Mouse (Mus musculus): ENCODE data around the gene Trdmt1.
"Not testable (repeated sequence)": the region's sequence is repeated elsewhere in the genome, so short reads cannot be mapped to it uniquely, and the experiment has no call there.

Trdmt1 gene

DNA sequence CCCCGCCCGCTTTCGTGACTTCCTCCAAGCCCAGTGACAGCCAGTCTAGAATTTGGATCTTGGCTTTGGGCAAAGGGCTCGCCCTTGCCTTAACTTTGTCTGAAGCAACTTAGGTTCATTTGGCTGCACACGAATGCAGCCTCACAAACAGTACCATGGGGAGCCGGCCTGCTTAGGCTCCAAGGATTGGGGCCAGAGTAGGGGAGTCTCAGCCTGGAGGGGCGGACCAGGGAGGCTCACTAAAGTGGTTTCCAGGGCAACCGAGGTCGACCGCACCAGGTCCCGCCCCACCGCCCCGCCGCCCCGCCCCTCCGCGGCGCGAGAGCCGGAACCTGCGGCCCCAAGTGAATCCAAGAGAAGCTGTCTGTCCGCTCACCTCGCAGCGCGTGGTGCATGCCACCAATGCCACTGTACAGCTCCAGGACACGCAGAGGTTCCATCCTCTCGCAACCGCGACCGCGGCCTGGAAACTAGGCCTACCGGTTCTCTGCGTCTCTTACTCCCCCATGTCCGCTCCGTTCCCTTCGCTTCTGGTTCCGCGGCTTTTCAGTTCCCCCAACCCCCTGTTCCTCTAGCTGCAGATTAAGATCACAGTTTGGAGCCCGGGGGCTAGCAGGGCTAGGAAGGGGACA, at the start of gene Trdmt1:
Trdmt1 (minus strand) TSS at position 476 of the 632 bp plus-strand sequence.
- peak; percentile 79 to 83 for DNase-seq (ENCODE audit: low spot score in 2 of 2)

DNA sequence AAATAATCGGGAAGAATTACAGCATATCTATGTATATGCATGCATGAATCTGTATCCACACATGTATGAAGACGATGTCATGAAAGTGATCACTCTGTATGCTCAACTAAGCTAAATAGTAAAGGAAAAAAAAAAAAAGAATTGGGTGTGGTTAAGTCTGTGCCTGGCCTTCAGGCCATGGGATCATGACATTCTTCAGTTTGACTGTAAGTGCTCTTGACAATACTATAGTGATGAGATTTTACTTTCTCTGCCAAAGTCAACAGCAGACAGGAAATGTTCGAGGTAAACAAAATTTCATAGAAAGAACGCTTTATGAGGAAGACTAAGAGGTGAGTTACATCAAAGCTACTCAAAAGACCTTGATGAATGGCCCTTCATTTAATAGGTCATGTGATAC, 48.9 kb upstream of the Trdmt1 start:
- DNase-seq (ENCODE audit: low spot score in 2 of 2) = no peak

DNA sequence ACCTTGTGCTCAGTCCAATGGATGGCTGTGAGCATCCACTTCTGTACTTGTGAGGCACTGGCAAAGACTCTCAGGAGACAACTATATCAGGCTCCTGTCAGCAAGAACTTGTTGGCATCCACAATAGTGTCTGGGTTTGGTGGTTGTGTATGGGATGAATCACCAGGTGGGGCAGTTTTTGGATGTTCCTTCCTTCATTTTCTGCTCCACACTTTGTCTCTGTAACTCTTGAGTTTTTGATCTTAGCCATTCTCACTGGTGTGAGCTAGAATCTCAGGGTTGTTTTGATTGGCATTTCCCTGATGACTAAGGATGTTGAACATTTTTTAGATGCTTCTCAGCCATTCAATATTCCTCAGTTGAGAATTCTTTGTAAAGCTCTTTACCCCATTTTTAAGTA, 39.3 kb upstream of the Trdmt1 start:
- not testable (repeated sequence) for DNase-seq (ENCODE audit: low spot score in 2 of 2)

DNA sequence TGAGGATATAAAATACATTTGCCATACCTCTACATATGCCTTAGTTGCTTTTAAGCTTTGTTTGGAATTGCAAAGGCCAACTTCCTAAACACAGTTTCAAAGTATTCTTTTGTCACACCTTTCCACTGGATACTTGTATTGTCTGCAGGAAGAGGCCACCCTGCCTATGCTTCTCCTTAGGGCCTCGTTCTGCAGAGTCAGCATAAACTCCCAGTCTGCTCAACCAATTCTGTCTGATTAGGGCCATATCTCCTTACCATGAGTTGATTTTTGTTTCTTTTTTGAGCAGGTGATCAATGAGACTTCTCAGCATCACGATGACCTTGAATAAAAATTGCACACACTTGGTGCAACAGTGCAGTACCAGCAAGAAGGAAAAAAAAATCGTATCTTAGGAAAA, 37.7 kb upstream of the Trdmt1 start:
- no peak for DNase-seq (ENCODE audit: low spot score in 2 of 2)

DNA sequence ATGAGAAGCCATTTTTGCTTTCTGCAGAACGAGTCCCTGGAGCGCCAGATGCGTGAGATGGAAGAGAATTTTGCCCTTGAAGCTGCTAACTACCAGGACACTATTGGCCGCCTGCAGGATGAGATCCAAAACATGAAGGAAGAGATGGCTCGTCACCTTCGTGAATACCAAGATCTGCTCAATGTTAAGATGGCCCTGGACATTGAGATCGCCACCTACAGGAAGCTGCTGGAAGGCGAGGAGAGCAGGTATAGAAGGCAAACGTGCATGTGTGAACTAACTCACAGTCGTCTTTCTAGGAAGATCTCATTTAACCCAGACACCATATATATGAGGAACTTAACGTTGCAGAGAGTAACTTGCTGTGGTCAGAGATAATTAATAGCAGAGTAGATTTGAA, 35.5 kb upstream of the Trdmt1 start:
- peak in 1 of 2 experiments; percentile 53 for DNase-seq (ENCODE audit: low spot score in 2 of 2)

DNA sequence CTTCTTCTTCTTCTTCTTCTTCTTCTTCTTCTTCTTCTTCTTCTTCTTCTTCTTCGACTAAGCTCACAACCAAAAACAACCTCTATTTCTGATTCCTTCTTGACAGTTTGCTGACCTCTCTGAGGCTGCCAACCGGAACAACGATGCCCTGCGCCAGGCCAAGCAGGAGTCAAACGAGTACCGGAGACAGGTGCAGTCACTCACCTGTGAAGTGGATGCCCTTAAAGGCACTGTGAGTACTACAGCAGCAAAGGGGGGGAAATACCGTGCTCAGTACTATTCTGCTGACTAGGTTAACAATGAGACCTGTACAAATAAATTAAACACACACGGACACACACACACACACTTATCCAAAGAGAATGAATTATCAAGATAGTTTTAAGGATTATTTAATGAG, 34.8 kb upstream of the Trdmt1 start:
- no peak for DNase-seq (ENCODE audit: low spot score in 2 of 2)

DNA sequence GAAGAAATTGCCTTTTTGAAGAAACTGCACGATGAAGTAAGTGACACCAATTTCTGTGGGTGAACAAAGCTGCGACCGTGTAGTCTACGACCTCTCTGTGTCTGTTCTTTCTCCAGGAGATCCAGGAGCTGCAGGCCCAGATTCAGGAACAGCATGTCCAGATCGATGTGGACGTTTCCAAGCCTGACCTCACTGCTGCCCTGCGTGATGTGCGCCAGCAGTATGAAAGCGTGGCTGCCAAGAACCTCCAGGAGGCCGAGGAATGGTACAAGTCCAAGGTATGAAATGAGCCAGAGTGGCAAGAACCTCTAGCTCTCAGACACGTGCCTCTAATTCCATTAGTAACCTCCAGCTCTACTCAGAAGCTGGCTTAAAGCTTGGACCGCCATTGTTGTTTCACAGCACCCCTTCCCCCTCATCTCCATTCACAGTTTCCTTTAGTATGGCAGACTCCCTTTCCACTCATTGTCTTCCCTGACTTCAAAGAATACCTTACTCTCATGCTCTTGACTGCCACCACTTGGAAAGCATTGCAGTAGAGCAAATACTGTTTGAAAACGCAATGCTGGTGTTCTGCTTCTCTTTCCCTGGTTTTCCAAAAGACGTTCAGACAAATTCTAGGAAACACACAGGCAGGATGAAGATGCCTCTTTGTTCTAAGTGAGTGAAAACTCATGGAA, 34.1 kb upstream of the Trdmt1 start:
- DNase-seq (ENCODE audit: low spot score in 2 of 2) = no peak

DNA sequence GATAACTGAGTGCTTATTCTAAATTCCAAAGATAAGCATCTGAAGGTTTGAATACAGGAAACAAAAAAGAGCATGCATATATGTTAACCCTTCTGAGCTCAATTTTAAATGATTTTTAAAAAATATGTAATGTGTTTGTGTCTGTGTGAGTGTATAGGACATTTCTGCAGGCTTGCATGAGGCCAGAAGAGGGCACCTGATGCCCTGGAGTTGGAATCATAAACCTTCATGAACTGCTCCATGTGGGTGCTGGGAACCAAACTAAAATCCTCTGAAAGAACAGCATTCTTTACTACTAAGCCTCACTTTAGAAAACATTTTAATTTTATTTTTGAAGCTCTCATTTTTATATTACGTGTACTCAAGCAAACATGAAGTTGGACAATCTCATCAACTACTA, 32.9 kb upstream of the Trdmt1 start:
- no peak for DNase-seq (ENCODE audit: low spot score in 2 of 2)

DNA sequence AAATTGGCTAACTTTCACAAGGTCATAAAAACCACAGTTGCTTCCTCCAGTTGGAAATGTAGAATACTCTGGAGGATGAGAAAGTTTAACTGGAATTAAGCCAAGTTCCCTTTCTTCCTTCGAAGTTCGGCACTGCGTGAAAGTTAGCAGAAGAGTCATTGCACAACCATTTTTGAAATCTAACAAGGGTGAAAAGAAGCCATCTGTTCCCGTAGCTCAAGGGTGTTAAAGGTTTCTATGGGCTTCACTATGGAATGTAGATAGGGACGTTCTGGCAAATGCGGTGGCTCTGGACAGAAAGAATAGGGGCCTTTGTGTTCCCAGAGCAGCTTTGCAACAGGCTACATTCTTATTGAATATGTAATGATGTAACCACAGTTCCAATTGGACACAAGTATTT, 31.5 kb upstream of the Trdmt1 start:
- no peak for DNase-seq (ENCODE audit: low spot score in 2 of 2)

DNA sequence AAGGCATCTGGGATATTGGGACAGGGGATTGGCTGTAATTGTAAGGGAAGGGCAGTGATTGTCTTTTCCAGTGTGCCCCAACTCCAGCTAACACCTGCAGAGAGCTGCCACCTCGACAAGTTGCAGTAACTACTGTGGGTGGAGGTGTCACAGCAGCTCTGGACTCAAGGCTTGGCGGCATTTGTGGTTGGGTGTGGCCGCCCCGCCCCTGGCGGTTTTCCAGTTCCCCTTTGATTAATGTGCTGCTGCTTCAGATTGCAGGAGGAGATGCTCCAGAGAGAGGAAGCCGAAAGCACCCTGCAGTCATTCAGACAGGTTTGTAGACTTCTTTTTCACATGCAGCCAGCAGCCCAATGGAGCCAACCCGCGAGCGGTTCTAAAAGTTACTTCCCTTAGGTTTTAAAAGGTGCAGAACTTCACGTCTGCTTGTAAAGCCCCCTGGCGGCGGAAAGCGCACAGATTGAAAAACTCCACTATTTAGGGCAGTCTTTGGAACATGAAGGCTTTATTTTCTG, 30.9 kb upstream of the Trdmt1 start:
- DNase-seq (ENCODE audit: low spot score in 2 of 2) = peak; percentile 56 to 82

DNA sequence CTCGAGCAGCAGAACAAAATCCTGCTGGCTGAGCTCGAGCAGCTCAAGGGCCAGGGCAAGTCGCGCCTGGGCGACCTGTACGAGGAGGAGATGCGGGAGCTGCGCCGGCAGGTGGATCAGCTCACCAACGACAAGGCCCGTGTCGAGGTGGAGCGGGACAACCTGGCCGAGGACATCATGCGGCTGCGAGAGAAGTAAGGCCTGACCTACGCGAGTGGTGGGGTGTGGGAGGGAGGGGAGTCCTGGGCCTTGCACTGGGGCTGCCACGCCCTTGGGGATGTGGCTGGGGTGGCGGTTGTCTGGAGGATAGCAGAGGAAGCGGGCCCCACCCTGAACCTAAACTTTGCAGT, 30.3 kb upstream of the Trdmt1 start:
- peak; percentile 27 to 71 for DNase-seq (ENCODE audit: low spot score in 2 of 2)

DNA sequence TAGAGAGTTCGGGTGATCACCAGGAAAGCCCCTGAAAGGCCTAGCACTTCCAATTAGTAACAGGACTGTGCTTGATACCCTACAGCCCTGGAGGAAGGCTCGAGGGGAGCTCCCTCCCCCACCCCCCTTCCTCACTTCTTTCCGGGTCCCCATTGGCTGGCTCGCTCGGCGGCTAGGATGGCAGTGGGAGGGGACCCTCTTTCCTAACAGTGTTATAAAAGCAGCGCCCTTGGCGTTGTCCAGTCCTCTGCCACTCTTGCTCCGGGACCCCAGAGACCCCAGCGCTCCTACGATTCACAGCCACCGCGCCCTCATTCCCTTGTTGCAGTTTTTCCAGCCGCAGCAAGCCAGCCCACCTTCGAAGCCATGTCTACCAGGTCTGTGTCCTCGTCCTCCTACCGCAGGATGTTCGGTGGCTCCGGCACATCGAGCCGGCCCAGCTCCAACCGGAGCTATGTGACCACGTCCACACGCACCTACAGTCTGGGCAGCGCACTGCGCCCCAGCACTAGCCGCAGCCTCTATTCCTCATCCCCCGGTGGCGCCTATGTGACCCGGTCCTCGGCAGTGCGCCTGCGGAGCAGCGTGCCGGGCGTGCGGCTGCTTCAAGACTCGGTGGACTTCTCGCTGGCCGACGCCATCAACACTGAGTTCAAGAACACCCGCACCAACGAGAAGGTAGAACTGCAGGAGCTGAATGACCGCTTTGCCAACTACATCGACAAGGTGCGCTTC, 29.8 kb upstream of the Trdmt1 start:
- peak; percentile 61 to 66 for DNase-seq (ENCODE audit: low spot score in 2 of 2)

DNA sequence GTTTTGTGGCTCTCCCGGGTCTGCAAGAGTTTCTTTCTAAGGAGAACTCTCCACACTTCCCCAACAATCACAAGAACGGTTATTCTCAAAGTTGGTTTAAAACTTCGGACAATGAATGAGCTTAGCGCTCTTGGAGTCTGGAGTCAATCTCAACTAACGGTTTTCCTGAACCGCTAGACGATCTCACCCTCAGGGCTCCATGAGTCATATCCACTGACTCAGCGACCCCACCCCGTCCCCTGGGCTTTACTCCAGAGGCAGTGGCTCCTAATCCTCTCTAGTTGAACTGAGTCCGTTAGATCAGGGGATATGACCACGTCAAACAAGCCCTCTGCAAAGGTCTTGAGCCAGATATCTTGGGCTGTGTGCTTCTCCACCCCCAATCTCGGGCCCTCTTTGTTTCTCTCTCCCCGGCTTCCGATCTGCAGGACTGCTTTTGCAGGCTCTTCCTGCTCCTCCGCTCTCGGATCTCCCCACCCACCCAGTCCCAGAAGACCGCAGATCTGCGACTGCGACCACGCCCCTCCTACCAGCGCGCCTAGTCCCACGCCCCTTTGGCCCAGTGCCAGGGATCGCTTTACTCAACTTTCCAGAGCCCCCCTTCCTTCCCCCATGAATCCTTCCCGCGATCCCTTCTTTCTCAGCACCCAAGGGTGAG, 29.1 kb upstream of the Trdmt1 start, which contains the start of gene Vim:
Vim (plus strand) TSS at position 520 of the 658 bp plus-strand sequence.
- DNase-seq (ENCODE audit: low spot score in 2 of 2) = peak; percentile 28 to 85

DNA sequence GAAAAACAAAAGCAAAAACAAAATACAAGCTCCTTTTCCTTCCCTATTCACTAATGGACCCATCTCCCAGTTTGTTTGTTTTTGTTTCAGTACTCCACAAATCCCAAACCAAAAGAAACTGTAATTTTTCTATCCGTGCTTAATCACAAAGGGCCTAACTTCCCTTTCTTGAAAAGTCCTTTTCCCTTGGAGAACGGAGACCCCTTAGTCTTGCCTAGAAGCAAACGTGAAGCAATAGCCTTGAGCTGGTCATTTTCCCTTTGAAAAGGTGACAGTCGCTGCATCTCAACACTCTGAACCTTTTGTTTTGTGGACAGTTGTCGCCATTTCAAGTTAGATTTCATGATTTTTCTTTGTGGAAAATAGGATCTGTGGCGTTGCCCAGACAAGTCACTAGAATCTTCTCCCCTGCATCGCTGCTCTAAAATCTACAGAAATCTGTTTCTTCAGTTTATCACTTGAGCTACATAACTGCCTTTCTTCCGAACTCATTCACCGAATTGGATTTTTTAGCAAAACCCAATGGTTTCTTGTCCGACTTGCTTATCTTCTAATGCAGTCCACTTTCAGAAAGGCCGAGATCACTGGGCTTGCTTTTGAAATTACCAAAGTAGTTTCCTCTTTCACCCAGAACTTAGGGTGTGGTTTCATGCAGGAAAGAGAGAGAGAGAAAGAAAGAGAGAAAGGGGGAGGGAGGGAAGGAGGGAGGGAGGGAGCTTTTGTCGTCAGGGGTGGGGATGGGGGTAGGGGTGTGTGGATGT, 28.4 kb upstream of the Trdmt1 start:
- DNase-seq (ENCODE audit: low spot score in 2 of 2) = no peak

DNA sequence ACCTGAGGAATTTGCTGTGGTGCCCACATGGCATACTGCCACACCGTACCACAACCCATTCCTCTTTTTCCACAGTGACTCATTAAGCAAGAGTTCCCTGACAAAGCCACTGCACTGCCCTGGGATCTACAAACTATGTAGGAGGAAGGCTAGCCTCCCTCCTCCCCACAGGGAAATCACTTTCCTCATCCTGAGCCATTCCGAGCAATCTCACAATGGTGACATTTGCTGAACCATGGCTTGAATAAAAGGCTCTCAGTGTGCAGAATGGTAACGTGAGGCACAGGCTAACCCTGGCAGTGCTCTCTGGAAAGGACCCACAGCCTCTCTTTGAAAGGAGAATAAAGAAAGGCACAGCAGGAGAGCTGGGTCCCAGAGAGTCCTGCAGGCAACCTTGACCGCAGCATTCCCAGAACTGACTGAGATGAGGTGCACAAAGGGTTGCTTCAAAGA, 27.7 kb upstream of the Trdmt1 start:
- no peak for DNase-seq (ENCODE audit: low spot score in 2 of 2)

DNA sequence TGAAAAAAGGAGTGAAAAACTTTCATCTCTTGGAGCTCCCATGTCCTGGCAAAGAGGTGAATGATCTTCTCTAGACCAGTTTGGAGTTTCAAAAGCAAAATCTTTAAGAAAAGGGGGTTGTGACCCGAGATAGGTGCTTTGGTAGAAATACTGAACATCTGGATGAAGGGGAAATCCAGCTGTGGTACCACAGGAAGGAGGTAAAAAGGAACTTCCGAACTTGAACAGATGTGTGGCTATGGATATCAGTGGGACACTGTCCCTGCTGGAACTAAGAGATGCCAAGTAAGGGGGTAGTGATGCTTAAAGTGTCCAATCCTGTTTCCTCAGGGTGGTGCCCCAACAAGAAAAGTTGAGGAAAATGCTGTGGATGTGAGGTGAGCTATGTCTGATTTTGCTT, 25.7 kb upstream of the Trdmt1 start:
- DNase-seq (ENCODE audit: low spot score in 2 of 2) = no peak

DNA sequence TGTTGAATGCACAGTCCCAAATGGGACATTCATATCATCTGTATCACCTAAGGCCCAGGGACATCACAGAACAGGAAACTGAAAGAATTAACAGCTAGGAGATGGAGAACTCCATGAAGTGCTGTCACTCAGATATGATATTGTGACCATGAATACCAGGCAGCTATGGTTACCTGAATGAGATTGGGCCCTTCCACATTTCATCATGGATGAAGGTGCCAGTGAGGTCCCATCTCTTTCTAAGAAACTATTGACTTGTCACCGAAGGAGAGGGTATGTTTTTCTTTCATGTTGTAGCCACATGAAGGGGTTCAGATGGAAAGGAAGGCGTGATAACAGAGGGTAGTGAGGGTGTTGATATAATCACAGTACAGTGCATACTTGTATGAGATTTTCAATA, 15.9 kb upstream of the Trdmt1 start:
- no peak for DNase-seq (ENCODE audit: low spot score in 2 of 2)

DNA sequence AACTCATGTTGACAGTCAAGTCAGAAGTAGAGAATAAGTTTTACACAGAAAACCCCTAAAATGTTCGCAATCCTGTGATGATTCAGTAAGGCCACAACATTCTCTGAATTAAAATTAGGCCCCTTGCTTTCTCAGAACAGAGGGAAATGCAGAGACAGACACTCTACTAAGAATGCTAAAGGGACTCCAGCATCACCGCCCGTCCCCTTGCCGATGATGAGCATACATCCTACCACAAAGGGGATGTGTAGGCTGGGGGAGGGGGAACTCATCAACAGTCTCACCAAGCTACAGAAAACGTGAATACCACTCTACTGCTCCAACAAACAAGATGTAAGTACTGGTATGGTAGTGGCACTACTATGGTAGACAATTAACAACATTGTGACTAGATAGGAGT, 15.3 kb upstream of the Trdmt1 start:
- no peak for DNase-seq (ENCODE audit: low spot score in 2 of 2)

DNA sequence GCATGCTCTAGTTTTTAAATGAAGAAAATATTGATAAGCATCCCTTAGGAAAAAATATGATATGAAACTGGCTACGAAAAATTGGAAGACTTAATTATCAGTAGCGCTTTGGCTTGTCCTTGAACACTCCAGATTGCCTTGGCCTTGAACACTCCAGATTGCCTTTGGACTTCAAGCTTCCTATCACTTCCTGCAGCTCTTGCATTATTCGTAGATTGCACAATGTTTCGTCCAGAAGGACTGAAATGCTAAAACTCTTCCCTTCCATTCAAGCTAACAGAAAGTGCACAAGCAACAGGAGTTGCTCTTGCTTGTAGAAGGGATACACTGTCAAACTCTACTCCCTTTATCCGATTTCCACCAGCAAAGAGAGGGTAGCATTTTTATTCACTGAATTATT, 14.8 kb upstream of the Trdmt1 start:
- no peak for DNase-seq (ENCODE audit: low spot score in 2 of 2)

DNA sequence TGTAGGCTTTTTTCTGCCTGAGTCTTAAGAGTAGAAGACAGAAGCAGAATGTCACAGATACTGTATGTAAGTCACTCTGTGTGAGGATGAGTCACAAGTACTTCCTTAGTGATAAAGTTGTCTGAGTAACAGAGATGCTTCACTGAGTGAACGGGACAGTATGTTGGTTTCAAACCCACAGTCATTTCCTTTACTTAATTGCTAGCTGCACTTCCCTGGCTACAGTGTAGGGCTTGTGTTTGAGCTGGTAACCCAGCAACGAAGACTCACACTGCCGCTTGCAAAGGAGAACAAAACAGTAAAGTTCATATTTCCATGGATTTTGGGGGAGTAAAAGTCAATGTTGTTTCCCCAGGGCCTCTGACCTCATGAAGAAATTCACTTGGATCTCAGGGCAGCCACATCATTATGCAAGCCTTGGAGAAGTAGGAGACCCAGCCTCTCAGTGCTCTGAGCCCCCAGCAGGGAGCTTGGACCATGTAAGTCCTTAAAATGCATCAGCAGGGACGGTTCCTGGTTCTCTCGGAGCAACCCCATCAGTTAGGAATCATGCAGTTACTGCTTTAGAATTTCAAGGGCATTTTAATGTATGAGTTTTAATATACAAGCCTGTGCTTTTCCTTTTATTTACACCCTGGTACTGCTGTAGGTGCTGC, 14.3 kb upstream of the Trdmt1 start:
- DNase-seq (ENCODE audit: low spot score in 2 of 2) = peak in 1 of 2 experiments; percentile 31
